9 mouse cellular contexts compared by ENCODE assay signal in the genomic region with DNA sequence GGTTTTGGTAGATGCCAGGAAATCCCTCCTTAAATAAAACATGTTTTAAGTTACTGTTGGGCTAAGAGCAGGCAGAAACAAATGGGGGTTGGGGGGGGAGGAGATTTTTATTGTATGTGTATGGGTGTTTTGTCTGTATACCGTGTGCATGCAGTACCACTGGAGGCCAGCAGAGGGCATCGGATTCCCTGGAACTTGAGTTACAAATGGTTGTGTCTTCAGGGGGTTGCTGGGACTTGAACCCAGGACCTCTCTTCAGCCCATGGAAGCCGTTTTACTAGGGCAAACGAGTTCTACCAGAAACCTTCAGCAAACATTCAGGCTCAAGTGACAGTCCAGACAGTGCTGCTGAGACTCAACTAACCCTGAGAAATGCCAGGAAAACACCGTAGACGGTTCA. TPM values are rescaled to one million over a fixed set of nuclear protein-coding genes. Genes with fewer than 3 reads are reported as not detected.
DNase-seq lines count a peak whose midpoint lies in the region; ATAC-seq and TF ChIP-seq lines count a peak whose summit lies in the region.
"Had no signal": no experiment of that assay in that cellular context is flagged by ENCODE, and none has a peak within 500 bp of the region (broad histone marks: within the 10 kb centered on the region; RNA-seq: fewer than 3 reads in every experiment).

No protein-coding gene starts in this region.

- DNase-seq in forebrain, postnatal 0 days: no peak
- DNase-seq in forebrain, embryonic 14.5 days (ENCODE audit: low spot score): no peak
- DNase-seq in neural tube, embryonic 10.5 days (ENCODE audit: extremely low spot score, low spot score): peak; percentile 40
- peak; percentile 41 for DNase-seq in thymus, postnatal 14 days
- DNase-seq in frontal cortex, postnatal 25 days (ENCODE audit: low spot score in 2 of 2): no peak
- DNase-seq in left cerebral cortex, adult 9 months (ENCODE audit: low spot score in 2 of 2): no peak

- H3K27ac ChIP-seq in forebrain, postnatal 0 days (ENCODE audit: low read depth, low read length): no peak overlapping the region
- no peak overlapping the region for H3K27ac ChIP-seq in forebrain, embryonic 14.5 days (ENCODE audit: low read depth, low read length)
- no peak overlapping the region for H3K27ac ChIP-seq in neural tube, embryonic 15.5 days (replicated peaks)
- H3K27ac ChIP-seq in embryonic fibroblast, embryonic 13.5 days (ENCODE audit: insufficient read depth, low read length): no peak overlapping the region
- H3K27ac ChIP-seq: limb, embryonic 12.5 days had no signal

- no peak overlapping the region for H3K4me3 ChIP-seq in forebrain, postnatal 0 days (ENCODE audit: low read depth, low read length)
- no peak overlapping the region for H3K4me3 ChIP-seq in forebrain, embryonic 14.5 days (ENCODE audit: low read depth, low read length)
- H3K4me3 ChIP-seq in neural tube, embryonic 15.5 days (replicated peaks): no peak overlapping the region
- H3K4me3 ChIP-seq in embryonic fibroblast, embryonic 13.5 days (ENCODE audit: insufficient read depth, low read length): no peak overlapping the region
- H3K4me3 ChIP-seq: limb, embryonic 12.5 days had no signal

- TF ChIP-seq CTCF in forebrain, postnatal 0 days (IDR thresholded peaks at IDR 0.05; ENCODE audit: low read depth): peak; percentile 61
- peak; percentile 42; the same call in 1 of the 2 replicates for TF ChIP-seq CTCF in embryonic fibroblast, embryonic 13.5 days (IDR thresholded peaks at IDR 0.05; ENCODE audit: borderline replicate concordance, insufficient read depth, low read length)

- no peaks in the 10 kb centered on the region for H3K9me3 ChIP-seq in forebrain, postnatal 0 days (ENCODE audit: low read length)
- H3K9me3 ChIP-seq in forebrain, embryonic 14.5 days (replicated peaks; ENCODE audit: control insufficient read depth, low read length): no peaks in the 10 kb centered on the region
- no peaks in the 10 kb centered on the region for H3K9me3 ChIP-seq in neural tube, embryonic 15.5 days (replicated peaks)
- H3K9me3 ChIP-seq: limb, embryonic 12.5 days had no signal

- no peak overlapping the region for H3K9ac ChIP-seq in forebrain, postnatal 0 days
- H3K9ac ChIP-seq in forebrain, embryonic 14.5 days (ENCODE audit: low read length): no peak overlapping the region
- H3K9ac ChIP-seq in neural tube, embryonic 15.5 days (replicated peaks): no peak overlapping the region
- H3K9ac ChIP-seq: limb, embryonic 12.5 days had no signal

- no peak for ATAC-seq in forebrain, postnatal 0 days
- no peak for ATAC-seq in forebrain, embryonic 14.5 days
- no peak for ATAC-seq in neural tube, embryonic 15.5 days (ENCODE audit: low FRiP score)

- no peaks in the 10 kb centered on the region for H3K4me1 ChIP-seq in forebrain, postnatal 0 days (ENCODE audit: insufficient read depth)
- no peaks in the 10 kb centered on the region for H3K4me1 ChIP-seq in forebrain, embryonic 14.5 days (ENCODE audit: control insufficient read depth, insufficient read depth, low read length)
- peaks cover 13% of the 10 kb centered on the region for H3K4me1 ChIP-seq in neural tube, embryonic 15.5 days
- no peaks in the 10 kb centered on the region for H3K4me1 ChIP-seq in embryonic fibroblast, embryonic 13.5 days (ENCODE audit: control insufficient read depth, insufficient read depth, low read length)

- no peaks in the 10 kb centered on the region for H3K27me3 ChIP-seq in forebrain, postnatal 0 days (ENCODE audit: insufficient read depth, low read length)
- no peaks in the 10 kb centered on the region for H3K27me3 ChIP-seq in forebrain, embryonic 14.5 days (replicated peaks; ENCODE audit: control insufficient read depth, insufficient read depth, low read length)
- H3K27me3 ChIP-seq in neural tube, embryonic 15.5 days (replicated peaks): no peaks in the 10 kb centered on the region
- H3K27me3 ChIP-seq: limb, embryonic 12.5 days had no signal

- H3K4me2 ChIP-seq in forebrain, postnatal 0 days (ENCODE audit: low read depth): no peak overlapping the region
- H3K4me2 ChIP-seq in forebrain, embryonic 14.5 days (ENCODE audit: low read length): no peak overlapping the region
- H3K4me2 ChIP-seq in neural tube, embryonic 15.5 days: no peak overlapping the region
- H3K4me2 ChIP-seq: limb, embryonic 12.5 days had no signal

- WGBS in forebrain, postnatal 0 days: 83% methylated on average over 6 of the region's 6 CpGs
- 84% methylated on average over 6 of the region's 6 CpGs for WGBS in forebrain, embryonic 14.5 days
- 85% methylated on average over 6 of the region's 6 CpGs for WGBS in neural tube, embryonic 15.5 days

- no peak for TF ChIP-seq POLR2A in embryonic fibroblast, embryonic 13.5 days (IDR thresholded peaks at IDR 0.05; ENCODE audit: low read depth, low read length)

- H3K36me3 ChIP-seq in forebrain, postnatal 0 days (ENCODE audit: insufficient read depth): peaks cover 18% of the 10 kb centered on the region
- H3K36me3 ChIP-seq in forebrain, embryonic 14.5 days (ENCODE audit: control insufficient read depth, insufficient read depth, low read length): peaks cover 45% of the 10 kb centered on the region
- H3K36me3 ChIP-seq in neural tube, embryonic 15.5 days: peaks cover 42% of the 10 kb centered on the region

RNA-seq across cellular contexts. Expression of a gene that starts 41.9 kb away (rescaled TPM):
- 22.3 and 36.0 TPM in 2 replicates for total RNA-seq in forebrain, postnatal 0 days (2014; rRNA removed)
- polyA plus RNA-seq in forebrain, postnatal 0 days (2015; fragmentation: Nextera tagmentation; extraction: Ambion mirVana): 25.4 and 35.5 TPM in 2 replicates
- 29.6 and 36.3 TPM in 2 replicates for polyA plus RNA-seq in forebrain, embryonic 14.5 days (2014; fragmentation: Nextera tagmentation; extraction: Ambion mirVana)
- 45.2 and 46.2 TPM in 2 replicates for polyA plus RNA-seq in neural tube, embryonic 15.5 days (2015; fragmentation: Nextera tagmentation; extraction: Ambion mirVana)
- polyA plus RNA-seq in embryonic fibroblast, embryonic 13.5 days (2011; ENCODE audit: insufficient read length, low read depth, missing spikeins): 32.6 and 37.7 TPM in 2 replicates

Comparison
In these comparisons a context has a peak if more than half of its experiments do, and no peak if none do; other contexts are left out.
1. DNase-seq: peak in neural tube, embryonic 10.5 days (single experiment) and thymus, postnatal 14 days (single experiment); none in forebrain, postnatal 0 days (single experiment), forebrain, embryonic 14.5 days (single experiment), frontal cortex, postnatal 25 days (0 of 2) and left cerebral cortex, adult 9 months (0 of 2).